Mouse (Mus musculus): ENCODE measurements around the gene Cd200. TPM values are rescaled to one million over a fixed set of nuclear protein-coding genes. Genes with fewer than 3 reads are reported as not detected.

Gene Cd200
- polyA plus RNA-seq, 1 experiment, result not detected

DNA sequence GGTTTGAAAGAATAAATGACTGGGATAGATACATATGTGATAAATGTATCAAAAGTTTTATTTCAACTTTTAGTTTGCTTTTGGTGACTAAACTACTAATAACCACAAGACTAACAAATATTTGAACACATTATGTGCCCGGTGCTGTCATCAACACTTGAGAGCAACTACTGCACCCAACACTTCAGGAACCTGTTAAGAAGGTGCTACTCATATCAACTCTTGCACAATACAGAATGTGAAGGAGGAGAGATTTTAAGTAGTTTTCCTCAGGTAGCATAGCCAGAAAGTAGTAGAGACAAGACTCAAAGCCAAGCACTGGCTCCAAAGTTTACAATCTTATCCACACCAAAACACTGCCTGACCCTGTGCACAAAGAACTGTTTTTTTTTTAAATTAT lies 6.8 kb downstream of the Cd200 start:
- Histone ChIP-seq H3K9me3 (no peaks in the 10 kb centered on the region), H3K4me1 (no peaks in the 10 kb centered on the region), H3K4me3 (replicated peaks) (no peak overlapping the region), H3K36me3 (replicated peaks; ENCODE audit: low read length) (no peaks in the 10 kb centered on the region), H3K27me3 (replicated peaks) (no peaks in the 10 kb centered on the region)
- no peak for TF ChIP-seq GATA1 (IDR thresholded peaks at IDR 0.05; ENCODE audit: borderline replicate concordance, low read length)

DNA sequence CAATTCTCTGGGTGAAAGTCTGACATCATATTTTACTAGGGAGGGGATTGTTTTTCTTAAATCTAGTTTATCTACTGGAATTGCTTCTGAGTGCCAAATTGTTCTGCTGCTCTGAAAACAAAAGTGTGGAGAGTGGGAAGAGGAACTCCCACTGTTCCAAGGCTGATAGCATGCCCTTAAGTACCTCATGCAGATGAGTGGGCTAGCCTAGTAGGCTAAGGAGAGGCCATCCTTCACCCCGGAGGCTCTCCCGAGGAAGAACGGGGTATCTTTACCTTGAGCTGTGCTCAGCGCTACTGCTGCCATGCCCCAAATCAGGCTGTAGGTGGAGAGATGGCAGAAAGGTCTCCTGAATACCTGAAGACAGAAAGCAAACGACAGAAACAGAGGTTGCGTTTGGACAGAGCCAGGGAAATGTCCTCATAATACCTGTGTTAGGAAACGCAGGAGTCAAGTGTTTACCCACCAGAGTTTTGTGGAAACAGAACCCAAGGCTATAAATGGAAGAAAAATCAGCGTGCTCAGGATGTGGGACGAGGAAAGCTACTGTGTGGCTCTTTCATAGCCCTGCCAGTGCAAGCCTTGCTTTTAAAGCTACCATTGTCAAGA lies 8.8 kb downstream of the Cd200 start:
- no peaks in the 10 kb centered on the region for H3K4me1 ChIP-seq
- no peaks in the 10 kb centered on the region for H3K27me3 ChIP-seq (replicated peaks)
- no peak overlapping the region for H3K4me3 ChIP-seq (replicated peaks)
- H3K36me3 ChIP-seq (replicated peaks; ENCODE audit: low read length), result no peaks in the 10 kb centered on the region
- TF ChIP-seq GATA1 (IDR thresholded peaks at IDR 0.05; ENCODE audit: borderline replicate concordance, low read length) (no peak), FLI1 (IDR thresholded peaks at IDR 0.05; ENCODE audit: low read length) (no peak)
- no peaks in the 10 kb centered on the region for H3K9me3 ChIP-seq

DNA sequence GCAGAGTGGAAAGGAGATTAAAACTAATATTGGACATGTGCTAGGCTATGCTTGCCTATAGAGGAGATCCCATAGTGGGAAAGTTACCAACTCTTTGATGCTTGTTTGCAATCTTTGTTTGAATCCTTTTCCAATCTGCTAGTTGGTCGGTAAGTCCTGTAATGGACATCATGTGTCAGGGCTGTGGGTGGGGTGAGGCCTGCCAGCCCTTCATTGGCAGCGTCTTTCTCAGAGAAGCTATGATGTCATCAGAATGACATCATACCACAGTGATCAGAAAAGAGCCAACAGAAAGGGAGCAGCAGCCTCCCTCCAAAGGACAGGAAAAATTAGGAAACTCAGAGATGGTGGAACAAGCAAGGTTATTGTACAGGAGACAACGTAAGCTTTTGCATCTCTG lies 9.4 kb downstream of the Cd200 start:
- H3K4me1 ChIP-seq, result no peaks in the 10 kb centered on the region
- no peak for TF ChIP-seq FLI1 (IDR thresholded peaks at IDR 0.05; ENCODE audit: low read length)
- no peak for TF ChIP-seq GATA1 (IDR thresholded peaks at IDR 0.05; ENCODE audit: borderline replicate concordance, low read length)
- no peak overlapping the region for H3K4me3 ChIP-seq (replicated peaks)
- H3K9me3 ChIP-seq, result no peaks in the 10 kb centered on the region
- no peaks in the 10 kb centered on the region for H3K27me3 ChIP-seq (replicated peaks)
- no peaks in the 10 kb centered on the region for H3K36me3 ChIP-seq (replicated peaks; ENCODE audit: low read length)

DNA sequence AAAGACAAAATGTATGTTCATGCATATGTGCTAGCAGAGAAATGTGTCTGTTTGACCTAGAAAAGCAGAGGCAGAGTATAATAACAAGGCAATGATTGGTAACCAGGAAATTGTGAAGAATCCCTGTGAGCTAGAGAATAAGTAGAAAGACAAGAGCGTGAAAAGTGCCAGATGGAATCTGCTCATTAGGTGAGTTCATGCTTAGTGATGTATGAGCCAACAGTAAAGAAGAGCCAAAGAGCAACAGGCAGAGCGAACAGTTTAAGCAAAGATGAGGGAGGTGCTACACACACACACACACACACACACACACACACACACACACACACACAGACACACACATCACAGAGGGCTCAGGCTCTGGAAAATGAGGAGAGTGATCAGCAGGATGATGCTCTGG lies 11.4 kb downstream of the Cd200 start:
- Histone ChIP-seq H3K36me3 (replicated peaks; ENCODE audit: low read length) (no peaks in the 10 kb centered on the region), H3K9me3 (no peaks in the 10 kb centered on the region), H3K4me1 (no peaks in the 10 kb centered on the region), H3K27me3 (replicated peaks) (no peaks in the 10 kb centered on the region), H3K4me3 (replicated peaks) (no peak overlapping the region)
- no peak for TF ChIP-seq FLI1 (IDR thresholded peaks at IDR 0.05; ENCODE audit: low read length)
- TF ChIP-seq GATA1 (IDR thresholded peaks at IDR 0.05; ENCODE audit: borderline replicate concordance, low read length), result no peak

DNA sequence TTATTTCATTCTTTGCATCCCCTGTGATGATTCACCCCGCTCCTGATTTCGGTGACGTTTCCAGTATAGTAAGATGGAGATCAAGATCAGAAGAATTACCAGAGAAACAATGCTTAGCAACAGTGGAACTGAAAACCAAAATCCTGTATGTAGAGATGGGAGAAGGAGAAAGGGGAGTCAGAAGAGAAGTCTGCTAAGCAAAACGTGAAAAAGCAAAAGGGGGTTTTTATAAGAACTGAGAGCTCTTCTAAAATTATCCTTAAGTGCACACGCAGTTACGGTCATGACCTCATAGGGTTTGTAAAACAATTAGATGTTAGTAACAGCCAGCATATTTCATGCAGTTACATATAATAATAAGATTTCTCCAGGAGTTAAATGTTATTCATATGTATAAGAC lies 16.6 kb downstream of the Cd200 start:
- Histone ChIP-seq H3K36me3 (replicated peaks; ENCODE audit: low read length) (no peaks in the 10 kb centered on the region), H3K27me3 (replicated peaks) (no peaks in the 10 kb centered on the region), H3K9me3 (no peaks in the 10 kb centered on the region), H3K4me3 (replicated peaks) (no peak overlapping the region), H3K4me1 (no peaks in the 10 kb centered on the region)
- TF ChIP-seq GATA1 (IDR thresholded peaks at IDR 0.05; ENCODE audit: borderline replicate concordance, low read length) (no peak), FLI1 (IDR thresholded peaks at IDR 0.05; ENCODE audit: low read length) (no peak)

DNA sequence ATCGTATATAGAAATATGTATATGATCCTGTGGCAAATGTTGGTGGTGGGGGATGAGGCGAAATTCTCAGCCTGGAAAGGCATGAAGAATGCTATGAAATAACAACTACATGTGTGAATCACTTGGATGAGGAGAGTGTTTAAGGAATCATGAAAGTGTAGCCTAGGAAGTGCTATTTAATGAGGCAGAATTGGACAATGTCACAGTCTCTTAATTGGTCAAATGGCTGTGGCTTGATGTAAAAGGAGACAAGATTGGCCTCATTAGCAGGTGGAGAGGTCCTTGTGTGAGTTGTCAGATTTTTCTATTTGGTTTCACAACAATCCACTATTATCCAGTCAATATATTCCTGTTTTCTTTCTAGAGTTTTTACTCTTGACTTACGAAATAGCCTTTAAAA lies 17.2 kb downstream of the Cd200 start:
- H3K36me3 ChIP-seq (replicated peaks; ENCODE audit: low read length), result no peaks in the 10 kb centered on the region
- no peaks in the 10 kb centered on the region for H3K27me3 ChIP-seq (replicated peaks)
- H3K9me3 ChIP-seq, result no peaks in the 10 kb centered on the region
- no peaks in the 10 kb centered on the region for H3K4me1 ChIP-seq
- H3K4me3 ChIP-seq (replicated peaks), result no peak overlapping the region
- TF ChIP-seq GATA1 (IDR thresholded peaks at IDR 0.05; ENCODE audit: borderline replicate concordance, low read length) (no peak), FLI1 (IDR thresholded peaks at IDR 0.05; ENCODE audit: low read length) (no peak)

DNA sequence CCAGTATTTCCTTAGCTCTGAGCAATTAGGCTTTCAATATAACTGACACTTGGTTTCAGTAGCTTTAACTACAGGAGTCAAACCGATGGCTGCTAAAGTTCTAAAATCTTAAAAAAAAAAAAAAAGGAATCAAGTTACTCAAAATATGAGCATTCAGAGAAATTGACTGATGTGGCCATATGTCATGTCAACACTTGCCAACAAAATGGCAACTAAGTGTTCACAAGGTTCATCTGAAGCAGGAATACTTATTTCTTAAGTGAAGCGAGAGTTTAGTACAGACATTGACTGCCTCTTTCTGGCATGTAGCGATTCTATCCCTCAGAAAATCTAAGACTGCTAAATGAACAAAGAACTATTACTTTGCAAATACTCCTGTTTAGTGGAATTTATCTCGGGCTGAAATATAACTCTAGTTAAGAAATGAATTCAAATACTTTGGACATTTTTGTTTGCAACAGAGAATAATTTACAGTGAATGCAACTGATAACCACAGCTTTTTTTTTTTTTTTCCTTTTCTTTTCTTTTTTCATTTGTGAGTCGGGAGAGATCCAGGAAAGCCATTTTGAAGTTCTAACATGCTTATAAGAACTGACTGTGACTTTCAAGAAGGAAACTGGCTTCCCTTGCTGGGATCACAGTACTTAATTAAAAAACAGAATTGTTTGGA lies 18.4 kb downstream of the Cd200 start:
- TF ChIP-seq GATA1 (IDR thresholded peaks at IDR 0.05; ENCODE audit: borderline replicate concordance, low read length), result no peak
- no peak for TF ChIP-seq FLI1 (IDR thresholded peaks at IDR 0.05; ENCODE audit: low read length)

DNA sequence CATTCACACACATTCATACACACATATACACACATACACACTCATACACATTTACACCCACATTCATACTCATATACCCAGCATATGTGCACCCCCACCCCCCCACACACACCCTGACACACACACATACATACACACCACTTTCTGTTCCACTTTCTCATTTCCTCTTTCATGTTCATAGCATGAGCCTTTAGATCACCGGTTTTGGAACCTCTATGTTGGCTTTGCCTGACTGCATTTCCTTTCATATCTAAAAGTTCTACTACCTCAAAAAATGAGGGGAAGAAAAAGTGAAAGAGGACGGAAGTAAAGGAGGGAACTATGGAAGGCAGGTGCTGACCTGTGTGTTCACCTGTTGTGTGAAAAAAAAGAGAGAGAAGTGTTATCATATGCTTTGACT lies 19.0 kb downstream of the Cd200 start:
- Histone ChIP-seq H3K9me3 (no peaks in the 10 kb centered on the region), H3K4me1 (no peaks in the 10 kb centered on the region), H3K36me3 (replicated peaks; ENCODE audit: low read length) (no peaks in the 10 kb centered on the region), H3K4me3 (replicated peaks) (no peak overlapping the region), H3K27me3 (replicated peaks) (no peaks in the 10 kb centered on the region)
- TF ChIP-seq FLI1 (IDR thresholded peaks at IDR 0.05; ENCODE audit: low read length), result no peak
- TF ChIP-seq GATA1 (IDR thresholded peaks at IDR 0.05; ENCODE audit: borderline replicate concordance, low read length), result no peak

More for the DNA sequence above, 18.4 kb downstream of the Cd200 start:
- no peaks in the 10 kb centered on the region for H3K36me3 ChIP-seq (replicated peaks; ENCODE audit: low read length)
- H3K9me3 ChIP-seq, result no peaks in the 10 kb centered on the region
- no peaks in the 10 kb centered on the region for H3K27me3 ChIP-seq (replicated peaks)
- no peak overlapping the region for H3K4me3 ChIP-seq (replicated peaks)
- no peaks in the 10 kb centered on the region for H3K4me1 ChIP-seq

DNA sequence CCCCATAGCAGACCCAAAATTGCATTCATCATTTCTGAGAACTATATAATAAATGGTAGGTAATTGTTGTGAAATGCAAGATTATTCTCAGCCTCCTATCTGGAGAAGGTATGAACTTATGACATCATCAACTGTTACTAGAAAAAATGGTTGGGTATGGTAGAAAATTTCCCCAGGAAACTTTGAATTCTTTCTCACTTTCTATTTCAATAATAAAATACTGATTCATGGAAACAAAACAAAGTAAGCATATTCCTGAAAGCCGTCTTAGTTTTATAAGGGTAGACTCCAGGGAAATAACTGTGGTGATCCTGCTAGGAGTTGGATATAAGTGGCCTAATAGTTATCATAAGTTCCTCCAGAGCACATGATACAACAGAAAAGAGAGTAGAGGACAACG lies 19.8 kb downstream of the Cd200 start:
- Histone ChIP-seq H3K9me3 (no peaks in the 10 kb centered on the region), H3K27me3 (replicated peaks) (no peaks in the 10 kb centered on the region), H3K4me3 (replicated peaks) (no peak overlapping the region), H3K4me1 (no peaks in the 10 kb centered on the region), H3K36me3 (replicated peaks; ENCODE audit: low read length) (no peaks in the 10 kb centered on the region)
- TF ChIP-seq FLI1 (IDR thresholded peaks at IDR 0.05; ENCODE audit: low read length) (no peak), GATA1 (IDR thresholded peaks at IDR 0.05; ENCODE audit: borderline replicate concordance, low read length) (no peak)

DNA sequence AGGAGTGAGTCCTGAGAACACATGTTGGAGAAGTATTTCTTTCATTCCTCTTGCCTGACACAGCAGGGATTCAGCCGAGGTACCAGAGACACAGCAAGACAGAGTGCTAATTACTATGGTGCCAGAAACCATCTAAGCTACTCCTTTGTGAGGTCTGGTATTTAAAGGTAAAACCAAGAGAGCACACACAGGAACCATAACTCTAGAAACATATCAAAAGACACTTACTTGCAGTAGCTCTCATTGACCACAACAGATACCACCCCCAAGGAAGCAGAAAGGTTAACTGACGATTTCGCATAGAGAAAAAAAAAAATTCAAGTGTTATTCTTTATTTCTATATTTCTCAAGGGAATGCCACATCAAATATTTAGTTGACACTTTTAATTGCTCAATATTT lies 27.0 kb downstream of the Cd200 start:
- Histone ChIP-seq H3K4me1 (0 out of 2 replicates have a peak, but pooled peaks cover 6% of the 10 kb centered on the region), H3K36me3 (replicated peaks; ENCODE audit: low read length) (no peaks in the 10 kb centered on the region), H3K27me3 (replicated peaks) (no peaks in the 10 kb centered on the region), H3K9me3 (no peaks in the 10 kb centered on the region), H3K4me3 (replicated peaks) (no peak overlapping the region)
- no peak for TF ChIP-seq FLI1 (IDR thresholded peaks at IDR 0.05; ENCODE audit: low read length)
- TF ChIP-seq GATA1 (IDR thresholded peaks at IDR 0.05; ENCODE audit: borderline replicate concordance, low read length), result no peak
